Mouse (Mus musculus): ENCODE data around the gene Ehd3. TPM values are rescaled to one million over a fixed set of nuclear protein-coding genes. Genes with fewer than 3 reads are reported as not detected.
"Not testable (repeated sequence)": the region's sequence is repeated elsewhere in the genome, so short reads cannot be mapped to it uniquely, and the experiment has no call there.

The Ehd3 gene
- total RNA-seq, 4 experiments from 2014 or later: 77.3 to 81.4 (median 79.9) TPM

DNA sequence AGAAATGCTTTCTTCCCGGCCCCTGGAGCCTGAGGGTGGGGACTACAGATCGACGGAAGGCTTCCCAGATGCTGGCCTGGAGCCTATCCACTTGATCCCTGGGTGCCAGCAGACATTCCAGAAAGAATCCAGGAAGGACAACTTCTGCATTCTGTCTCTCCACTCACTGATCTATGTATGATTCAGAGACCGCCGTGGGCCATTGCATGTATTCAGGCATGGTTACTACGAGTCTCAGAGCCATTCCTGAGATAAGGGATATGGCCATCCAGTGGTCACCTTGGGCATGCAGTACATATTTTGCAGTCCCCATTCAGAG lies 20.0 kb downstream of the Ehd3 start:
- DNase-seq (ENCODE audit: low spot score in 2 of 2): no peak

DNA sequence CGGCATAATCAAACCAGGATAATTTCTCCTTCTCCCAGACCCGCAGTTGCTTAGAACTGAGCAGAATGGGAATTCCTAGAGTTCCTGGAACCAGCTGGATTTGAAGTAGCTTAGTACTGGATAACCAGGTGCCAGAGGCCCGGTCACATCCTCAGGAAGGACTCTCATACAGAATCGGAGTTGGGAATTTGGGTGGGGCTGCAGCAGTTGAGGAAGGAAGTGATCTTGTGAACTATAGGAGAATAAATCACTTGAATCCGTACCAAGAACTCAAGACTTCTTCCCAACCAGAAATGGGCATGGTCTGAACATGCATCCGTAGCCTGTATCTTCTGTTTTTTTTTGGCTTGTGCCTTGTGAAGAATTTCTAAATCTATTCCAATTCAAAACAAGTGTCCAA lies 22.2 kb downstream of the Ehd3 start:
- no peak for DNase-seq (ENCODE audit: low spot score in 2 of 2)

DNA sequence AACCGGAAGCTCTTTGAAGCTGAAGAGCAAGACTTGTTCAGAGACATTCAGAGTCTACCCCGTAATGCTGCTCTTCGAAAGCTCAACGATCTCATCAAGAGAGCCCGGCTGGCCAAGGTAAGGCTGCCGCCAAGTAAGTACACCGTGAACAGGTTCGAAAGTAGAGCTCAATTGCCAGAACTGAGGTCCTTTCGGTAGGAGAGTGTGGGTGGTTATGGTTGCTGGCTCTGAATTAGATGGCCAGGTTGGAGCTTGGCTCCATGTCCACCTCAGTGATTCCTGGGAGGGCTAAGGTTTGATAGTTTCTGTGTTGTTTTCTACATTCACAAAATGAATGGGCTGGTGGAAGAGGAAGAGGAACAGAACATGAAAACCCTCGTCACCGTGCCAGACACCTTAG lies 23.5 kb downstream of the Ehd3 start:
- DNase-seq (ENCODE audit: low spot score in 2 of 2): no peak

DNA sequence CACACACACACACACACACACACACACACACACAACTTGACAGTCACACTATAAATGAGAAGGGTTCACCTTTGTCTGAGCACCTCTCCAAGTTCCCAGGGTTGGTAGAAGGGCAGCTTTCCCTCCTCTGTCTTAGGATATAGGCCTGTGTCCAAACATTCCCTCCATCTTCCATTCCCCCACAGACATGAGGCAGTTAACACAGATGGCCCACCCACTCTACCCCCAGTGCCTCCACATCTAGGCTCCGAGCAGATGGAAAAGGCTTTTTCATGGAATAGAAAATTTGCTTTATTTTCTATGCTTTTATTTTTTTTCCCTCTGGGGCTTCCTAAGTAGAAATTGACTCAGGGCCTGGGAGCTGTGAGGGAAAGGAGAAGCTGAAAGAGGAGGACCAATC lies 26.6 kb downstream of the Ehd3 start:
- peak in 1 of 2 experiments; percentile 76 for DNase-seq (ENCODE audit: low spot score in 2 of 2)

DNA sequence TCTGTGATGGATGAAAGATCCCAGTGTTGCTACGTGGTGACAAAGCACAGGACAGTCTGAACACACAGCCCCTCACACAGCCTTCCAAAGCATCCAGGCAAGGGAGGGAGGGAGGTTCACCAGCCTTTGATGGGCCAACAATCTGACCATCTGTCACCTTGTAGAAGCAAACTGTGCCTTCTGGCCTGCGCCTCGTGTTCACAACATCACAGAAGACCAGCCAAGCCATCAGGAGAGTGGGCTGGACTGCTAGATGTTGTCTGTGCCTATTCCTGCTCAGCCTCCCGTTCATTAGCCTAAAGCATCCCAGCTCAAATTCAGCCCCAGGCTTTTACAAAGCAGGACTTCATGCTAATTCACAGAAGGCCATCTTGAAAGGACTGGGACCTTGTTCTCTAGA lies 27.5 kb downstream of the Ehd3 start:
- DNase-seq (ENCODE audit: low spot score in 2 of 2): peak in 1 of 2 experiments; percentile 75

DNA sequence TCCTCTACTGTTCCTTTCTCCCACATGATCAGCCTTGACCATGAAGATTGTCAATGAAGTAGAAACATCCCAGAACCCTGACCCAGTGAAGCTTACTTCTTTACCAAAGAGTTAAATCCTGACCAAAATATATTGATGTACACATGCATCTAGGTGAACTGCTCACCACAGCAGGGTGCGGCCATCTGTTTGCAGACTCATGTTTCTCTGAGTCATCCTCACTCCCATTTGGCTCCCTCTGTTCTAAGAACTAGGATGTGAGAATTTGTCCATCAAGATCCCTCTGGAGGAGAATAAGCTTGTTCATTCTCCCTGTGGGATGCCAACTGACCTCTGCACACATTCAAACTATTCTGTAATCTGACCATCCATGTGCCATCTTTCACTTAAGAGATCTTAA lies 29.0 kb downstream of the Ehd3 start:
- peak in 1 of 2 experiments; percentile 64 for DNase-seq (ENCODE audit: low spot score in 2 of 2)

DNA sequence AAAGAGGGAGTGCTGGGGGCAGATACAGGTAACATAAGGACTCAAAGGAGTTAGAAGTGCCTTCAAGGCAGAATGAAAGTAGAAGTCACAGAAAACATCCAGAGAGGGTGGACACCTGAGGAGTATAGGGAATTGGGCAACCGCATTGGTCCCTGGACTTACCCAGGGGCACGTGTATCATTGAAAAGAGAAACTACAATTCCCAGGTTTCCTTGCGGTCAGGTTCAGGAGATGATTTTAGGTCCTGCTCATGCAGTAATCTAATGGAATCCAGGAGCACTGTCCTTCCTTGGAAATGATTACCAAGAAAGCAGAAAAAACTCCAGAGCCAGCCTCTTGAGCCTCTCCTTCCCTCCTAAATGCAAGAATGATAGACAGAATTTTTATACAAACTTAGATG lies 29.5 kb downstream of the Ehd3 start:
- DNase-seq (ENCODE audit: low spot score in 2 of 2): no peak

DNA sequence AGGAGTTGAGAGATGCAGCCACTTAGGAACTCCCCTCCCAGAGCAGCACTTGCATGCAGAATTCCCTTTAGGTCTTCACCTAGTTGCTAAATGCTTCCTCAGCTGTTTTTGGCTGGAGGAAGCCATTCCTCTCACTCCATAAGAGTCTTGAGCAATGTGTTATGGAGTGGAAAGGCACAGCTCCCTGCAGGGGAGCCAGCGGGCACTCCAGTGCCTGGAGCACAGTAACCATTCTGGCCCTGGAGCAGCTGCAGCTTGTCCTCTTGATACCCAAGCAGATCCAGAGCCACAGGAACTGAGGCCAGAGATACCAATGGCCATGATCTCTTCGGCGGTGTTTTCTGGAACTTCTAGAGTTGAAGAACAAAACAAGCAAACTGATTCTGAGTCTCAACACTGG lies 32.7 kb downstream of the Ehd3 start:
- no peak for DNase-seq (ENCODE audit: low spot score in 2 of 2)

DNA sequence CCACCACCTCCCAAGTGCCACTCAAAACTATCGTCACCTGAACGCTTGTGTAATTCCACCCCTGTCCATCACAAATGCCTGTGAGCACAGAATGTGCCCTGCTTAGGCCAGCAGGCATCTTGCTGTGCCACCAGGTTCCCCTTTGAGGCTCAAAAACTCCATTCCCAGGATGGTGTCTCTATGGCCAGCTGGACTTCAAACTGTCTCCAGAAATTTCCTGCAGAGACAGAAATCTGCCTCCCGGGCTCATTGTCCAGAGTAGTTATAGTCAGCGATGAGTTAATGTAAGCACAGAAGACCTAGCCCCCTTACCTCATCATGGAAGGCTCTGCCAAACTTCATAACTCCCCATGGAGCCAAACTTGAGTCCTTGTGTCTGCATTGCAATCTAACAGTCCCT lies 33.3 kb downstream of the Ehd3 start:
- no peak for DNase-seq (ENCODE audit: low spot score in 2 of 2)

DNA sequence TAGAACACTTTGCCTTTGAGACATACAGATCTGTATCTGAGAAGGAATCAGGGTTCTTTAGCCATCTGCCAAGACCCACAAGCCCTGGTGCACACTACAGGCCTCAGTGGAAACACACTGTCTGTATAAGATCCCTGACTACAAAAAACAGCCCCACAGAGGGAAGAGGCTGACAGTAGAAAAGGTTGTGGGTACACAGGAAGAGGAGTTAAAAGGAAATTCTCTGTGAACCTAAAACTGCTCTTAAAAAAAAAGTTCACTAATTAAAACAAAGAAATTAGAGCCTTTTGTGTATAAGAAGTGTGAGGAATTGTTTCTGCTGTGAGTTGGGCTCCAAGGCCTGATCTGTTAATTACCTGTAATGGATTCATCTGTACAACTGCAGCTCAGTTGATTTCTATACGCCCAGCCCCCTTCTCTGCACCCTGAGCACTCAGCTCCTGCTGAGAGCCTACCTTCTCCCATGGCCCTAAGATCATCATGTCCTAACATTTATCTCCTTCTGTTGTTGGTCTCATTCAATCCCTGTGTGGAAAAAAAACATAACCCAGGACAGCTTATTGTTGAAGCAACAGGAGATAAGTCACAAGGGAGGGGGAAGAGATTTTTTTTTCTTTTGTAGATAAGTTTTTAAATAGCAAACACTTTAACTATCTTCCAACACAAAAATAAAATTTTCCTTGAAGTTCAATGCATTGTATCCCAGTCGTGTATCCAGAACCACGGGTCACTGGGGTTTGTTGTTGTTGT lies 35.3 kb downstream of the Ehd3 start:
- no peak for DNase-seq (ENCODE audit: low spot score in 2 of 2)

DNA sequence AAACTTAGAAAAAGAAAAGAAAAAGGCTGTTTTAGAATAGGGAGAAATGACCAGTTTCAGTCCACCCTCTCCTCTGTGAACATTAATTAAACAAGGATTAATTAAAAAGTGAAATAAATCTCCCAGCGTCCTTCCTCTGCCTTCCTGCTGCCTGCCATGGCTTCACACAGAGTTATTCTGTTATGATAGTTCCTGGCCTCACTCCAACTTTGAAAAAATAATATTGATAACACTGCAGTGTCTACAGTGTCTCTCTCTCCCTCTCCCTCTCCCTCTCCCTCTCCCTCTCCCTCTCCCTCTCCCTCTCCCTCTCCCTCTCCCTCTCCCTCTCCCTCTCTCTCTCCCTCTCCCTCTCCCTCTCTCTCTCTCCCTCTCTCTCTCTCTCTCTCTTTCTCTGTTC lies 35.9 kb downstream of the Ehd3 start:
- DNase-seq (ENCODE audit: low spot score in 2 of 2): not testable (repeated sequence)

DNA sequence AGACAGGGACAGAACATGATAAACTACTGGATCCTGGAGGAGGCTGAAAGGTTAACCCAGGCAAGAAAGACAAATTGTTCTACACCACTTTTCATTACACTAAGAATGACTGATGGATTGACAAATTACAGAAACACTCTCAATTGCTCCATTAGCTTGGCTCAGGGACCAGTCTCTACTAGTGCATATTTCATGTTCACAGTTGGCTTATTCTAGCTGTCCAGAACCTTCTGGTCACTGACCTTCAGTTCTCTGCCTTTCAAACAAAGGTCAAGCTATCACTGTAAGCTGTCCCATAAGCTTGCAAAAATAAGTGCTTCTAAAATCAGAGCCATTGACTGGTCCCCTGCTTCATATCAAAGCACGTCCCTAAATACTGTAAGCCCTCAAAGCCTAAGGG lies 39.0 kb downstream of the Ehd3 start:
- DNase-seq (ENCODE audit: low spot score in 2 of 2): no peak

DNA sequence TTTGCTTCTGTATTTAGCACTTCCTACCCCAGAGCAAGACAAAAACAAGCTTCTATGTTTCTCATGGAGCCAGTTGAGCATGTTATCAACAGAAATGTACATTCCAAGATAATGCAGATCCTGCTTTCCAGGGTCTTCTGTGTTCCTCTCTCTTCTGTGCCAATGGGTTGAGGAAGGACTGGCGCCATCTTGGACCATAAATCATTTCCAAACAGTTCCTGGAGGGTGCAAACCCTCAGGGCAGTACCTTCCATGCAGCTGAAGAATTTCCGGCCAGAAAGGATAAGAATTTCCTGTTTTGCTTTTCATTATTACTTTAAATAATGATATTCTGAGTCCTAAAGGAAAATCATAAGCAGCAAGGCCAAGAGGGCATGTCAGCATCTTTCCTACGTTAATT lies 41.7 kb downstream of the Ehd3 start:
- no peak for DNase-seq (ENCODE audit: low spot score in 2 of 2)

DNA sequence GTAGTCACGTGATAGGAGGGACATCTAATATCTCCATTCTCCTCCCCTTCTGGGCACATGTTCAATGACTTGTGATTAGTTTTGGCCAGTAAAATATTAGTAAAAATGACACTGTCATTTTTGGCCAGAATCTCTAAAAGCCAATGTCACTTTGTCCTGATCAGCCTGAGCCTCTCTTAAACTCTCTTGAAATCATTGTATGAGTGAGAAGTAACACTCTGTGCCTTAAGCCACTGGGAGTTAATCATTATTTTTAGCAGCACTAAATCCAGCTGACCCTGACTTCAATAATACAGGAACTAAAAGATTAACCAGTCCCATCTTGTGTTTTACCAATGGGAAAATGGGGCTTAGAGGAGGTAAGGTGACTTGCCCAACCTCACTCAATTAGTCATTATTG lies 43.5 kb downstream of the Ehd3 start:
- DNase-seq (ENCODE audit: low spot score in 2 of 2): no peak

DNA sequence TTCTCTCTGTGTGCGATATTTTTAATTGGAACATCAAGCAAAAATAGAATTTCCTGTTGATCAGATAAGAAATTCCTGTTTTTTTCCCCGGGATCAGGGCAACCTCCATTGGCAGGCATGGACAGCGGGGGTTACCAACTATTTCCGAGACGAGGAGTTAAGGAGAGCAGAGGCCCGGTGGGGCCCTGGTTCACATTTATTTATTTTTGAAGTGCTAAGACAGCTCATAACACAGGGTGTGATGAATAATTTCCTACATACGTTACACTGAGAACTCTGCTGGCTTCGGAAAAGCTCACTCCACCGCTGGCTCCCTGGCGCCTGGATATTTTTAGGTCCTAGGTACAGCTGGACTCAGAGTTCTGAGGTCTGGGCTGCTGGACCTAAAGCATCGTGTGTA lies 49.1 kb downstream of the Ehd3 start:
- DNase-seq (ENCODE audit: low spot score in 2 of 2): no peak

DNA sequence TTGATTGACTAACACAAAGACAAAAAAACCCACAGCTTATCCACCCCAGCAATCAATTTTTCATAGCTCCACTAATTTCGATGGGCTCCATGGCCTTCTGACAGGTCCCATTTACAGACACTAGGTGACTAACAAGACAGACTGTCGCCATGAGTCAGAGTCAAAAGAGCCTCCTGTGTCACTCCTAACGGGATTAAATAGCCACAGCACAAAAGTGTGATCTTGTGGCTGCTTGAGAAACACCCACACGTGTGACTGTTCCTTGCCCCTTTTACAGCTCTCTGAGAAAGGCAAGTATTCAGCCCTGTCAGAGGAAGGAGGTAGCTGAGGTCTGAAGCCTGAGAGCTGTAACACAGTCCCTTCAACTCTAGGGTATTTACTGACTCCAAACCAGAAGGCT lies 49.8 kb downstream of the Ehd3 start:
- DNase-seq (ENCODE audit: low spot score in 2 of 2): no peak

DNA sequence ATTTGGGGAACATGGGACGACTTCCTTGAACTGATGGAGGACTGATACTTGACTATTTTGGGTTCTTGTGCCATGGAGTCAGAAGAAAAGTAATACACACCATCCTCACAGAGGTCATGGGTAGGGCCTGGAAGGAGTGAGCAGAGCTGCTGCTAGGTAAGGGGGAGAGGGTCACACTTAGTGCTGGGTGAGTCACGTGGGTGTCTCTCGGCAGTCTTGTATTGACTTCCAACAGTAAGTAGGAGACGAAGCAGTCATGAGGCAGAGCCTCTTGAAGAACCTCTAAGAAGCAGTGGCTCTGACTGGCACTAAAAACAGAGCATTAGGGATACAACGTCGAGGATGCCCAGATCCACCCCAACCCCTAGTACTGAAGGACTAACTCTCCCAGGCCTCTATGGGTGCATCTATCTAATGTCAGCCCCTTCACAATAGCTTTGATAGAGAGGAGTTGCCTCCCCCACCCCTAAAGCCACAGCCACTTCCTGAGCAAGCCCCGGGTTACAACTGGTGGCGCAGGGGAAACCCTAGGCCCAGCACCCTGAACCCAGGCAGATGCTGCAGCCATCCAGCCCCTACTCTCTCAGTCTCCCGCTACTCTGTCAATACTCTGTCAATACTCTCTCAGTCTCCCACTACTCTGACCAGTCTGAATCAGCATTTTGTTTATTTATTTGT lies 65.2 kb downstream of the Ehd3 start:
- no peak for DNase-seq (ENCODE audit: low spot score in 2 of 2)

DNA sequence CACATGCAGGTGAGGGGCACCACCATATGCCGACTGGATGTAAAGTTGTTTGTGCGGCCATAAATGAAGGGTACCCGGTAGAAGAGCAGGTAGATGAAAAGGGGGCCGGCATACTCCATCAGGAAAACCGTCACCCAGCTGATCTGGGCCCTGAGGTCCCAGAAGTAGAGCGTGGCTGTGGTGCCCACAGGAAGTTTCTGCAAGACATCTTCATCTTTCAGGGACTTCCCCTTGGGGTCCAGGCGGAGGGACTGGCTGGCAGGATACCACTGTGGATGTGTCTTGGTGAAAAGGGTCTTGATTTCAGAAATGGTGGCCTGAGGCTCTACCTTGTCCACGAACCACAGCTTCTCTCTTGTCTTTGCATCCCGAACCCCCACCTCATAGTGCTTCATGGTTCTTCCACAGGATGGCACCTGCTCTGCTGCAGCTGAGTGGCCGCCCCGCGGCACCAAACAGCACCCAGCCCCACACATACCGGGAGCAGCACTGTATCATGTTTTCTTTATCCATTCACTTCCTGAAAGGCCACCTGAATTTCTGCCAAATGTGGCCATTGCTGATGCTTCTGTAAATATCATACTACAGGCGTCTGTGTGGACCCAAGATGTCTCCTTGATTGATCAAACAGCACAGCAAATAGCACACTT lies 67.1 kb downstream of the Ehd3 start:
- no peak for DNase-seq (ENCODE audit: low spot score in 2 of 2)

DNA sequence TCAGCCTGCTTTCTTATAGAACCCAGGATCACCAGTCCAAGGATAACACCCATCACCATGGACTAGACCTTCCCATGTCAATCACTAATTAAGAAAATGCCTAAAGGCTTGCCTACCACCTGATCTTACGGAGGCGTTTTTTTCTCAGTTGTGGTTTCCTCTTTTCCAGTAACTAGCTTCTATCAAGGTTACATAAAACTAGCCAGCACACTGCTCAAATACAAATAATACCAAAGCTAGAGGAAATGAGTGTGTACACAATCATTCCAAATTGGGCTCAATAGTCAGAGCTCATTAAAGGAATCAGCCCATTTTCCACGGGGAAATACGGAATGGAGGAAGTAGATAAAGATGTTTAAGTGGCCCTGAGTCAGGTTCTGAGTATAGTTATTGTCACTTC lies 71.3 kb downstream of the Ehd3 start:
- no peak for DNase-seq (ENCODE audit: low spot score in 2 of 2)

DNA sequence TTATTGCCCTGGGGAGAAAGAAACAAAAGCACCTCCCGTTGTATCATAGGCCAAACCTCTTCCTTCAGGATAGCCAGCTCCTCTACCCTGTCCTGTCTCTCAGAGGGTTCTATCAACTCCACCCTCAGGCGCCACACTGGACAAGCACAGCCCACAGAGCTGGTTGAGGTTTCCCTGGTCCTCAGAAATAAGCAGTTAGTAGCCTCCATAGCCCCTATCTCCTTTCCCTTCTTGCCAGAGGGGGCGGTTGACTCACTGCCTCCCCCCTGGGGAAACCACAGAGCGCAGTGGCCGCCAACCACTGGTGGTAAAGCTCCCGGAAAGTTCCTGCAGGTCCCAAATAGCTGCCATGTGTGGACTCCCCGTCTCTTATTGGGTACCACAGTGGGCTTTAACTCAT lies 71.7 kb downstream of the Ehd3 start:
- DNase-seq (ENCODE audit: low spot score in 2 of 2): no peak

DNA sequence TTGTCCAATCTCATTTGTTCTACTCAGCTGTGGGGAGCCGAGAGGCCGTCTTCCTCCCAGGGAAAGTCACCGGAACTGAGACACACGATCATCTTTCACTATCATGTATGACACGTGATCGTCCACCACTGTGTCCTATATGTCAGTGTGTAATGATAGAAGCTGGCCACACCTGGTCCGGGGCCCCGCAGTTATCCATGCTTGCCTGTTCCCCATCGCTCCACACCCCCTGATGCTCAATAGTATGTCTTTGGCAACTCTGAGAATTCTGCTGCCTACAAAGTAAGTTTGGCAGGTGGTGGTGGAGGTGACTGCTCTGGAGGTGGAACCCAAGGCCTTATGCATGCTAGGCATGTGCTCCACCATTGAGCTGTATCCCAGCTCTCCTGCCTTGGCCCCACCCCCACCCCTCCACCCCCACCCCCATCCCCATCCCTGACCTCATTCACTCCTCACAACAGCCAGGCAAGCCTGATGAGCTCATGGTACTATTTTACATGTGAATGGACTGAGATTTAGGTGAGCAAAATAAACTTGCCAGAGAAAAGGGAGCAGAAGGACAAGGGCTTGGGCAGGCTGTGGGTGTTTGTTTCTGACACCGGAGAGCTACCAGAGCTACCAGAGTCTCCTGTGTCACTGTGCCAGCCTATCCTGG lies 75.5 kb downstream of the Ehd3 start:
- DNase-seq (ENCODE audit: low spot score in 2 of 2): no peak

DNA sequence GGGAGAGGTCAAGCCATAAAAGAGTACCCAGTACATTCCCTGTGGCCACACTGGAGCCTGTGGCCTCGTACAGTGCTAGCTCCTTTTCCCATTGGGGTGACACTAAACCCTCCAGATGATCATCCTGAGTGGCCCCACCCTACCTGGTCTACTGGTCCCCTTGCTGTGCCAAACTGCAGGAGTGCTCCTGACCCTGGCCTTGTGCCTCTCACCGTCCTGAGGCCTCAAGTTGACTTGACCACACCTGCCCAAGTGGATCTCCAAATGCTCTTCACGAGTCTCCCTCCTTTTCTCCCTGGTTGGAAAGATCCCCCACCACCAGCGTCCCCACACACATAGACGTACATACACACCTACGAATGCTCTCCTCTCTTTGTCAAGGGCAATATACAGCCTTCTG lies 76.4 kb downstream of the Ehd3 start:
- DNase-seq (ENCODE audit: low spot score in 2 of 2): no peak

All from left cerebral cortex, adult 8-10 months (tissue).